Mouse (Mus musculus): Measurements from ENCODE around the gene Mcrip1.

Gene Mcrip1

DNA sequence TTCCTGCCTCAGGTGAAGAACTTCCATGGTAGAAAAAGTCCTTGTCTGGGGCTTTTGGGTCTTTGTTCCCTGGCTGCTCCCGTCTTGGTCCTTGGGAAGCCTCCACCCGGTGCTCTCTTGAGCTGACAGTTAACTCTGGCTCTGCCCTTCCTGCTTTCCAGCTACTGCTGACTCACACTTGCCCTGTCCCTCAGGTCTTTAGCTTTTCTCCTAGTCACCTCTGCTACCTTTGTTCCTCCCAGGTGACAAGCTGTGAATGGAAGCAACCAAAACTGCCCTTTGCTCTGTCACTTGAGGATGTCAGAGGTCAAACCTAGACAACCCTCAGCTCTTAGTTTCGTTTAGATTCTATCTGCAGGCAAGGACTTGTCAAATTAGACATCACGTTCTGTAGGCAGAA, 39.6 kb downstream of the Mcrip1 start:
- no peak for DNase-seq

DNA sequence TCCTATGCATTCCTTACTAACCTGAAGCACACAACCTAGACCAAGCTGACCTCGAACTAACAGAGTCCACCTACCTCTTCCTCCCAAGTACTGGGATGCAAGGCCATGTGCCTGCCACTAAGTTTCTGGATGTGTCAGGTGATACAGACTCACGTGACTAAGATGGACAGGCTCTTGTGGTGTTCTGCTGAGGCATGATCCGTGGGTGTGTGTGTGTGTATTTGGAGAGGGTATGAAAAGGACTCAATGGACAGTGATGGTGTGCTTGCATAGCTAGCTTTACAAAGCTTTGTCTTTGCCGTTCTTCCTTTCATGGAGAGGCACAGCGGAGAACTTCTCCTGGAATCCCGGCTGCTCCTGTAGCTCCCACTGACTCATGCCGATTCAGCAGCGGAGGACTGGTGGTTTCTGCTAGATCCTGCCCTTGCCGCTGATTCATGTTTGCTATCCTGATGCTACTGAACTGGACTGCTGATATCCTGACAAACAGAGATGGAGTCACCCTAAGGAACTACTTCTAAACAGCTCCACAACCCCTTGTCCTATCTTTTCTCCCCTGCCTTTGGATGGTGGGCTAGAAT, 41.1 kb downstream of the Mcrip1 start:
- no peak for DNase-seq

DNA sequence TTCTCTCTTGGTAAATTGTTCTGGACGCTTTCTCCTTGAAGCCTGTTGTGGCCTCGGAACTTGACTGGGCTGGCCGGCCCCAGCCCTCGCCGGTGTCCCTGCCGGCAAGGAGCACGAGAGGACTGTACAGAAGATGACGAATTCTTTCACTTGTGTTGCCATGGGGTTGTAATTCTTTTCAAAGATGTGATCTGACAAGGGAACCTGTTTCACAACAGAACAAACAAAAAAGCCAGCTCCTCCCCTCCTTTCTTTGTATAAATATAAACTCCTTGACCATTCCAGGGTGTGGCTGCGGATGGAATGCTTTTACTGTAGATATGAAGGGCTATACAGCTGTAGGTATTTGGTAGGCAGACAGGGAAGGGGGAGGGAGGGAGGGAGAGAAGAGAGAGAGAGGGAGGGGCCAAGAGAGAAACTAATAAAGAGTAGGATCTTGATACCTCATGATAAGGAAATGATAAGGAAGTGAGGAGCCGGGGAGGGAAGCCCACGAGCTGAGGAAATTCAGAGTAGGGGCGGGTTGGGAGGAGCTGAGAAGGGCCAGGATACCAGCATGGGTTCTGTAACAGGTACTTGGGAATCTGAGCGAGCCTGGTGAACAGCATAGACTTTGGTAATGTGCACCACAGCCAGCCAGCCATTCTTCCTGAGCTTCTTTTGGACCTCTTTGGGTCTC, 41.8 kb downstream of the Mcrip1 start:
- DNase-seq: no peak

DNA sequence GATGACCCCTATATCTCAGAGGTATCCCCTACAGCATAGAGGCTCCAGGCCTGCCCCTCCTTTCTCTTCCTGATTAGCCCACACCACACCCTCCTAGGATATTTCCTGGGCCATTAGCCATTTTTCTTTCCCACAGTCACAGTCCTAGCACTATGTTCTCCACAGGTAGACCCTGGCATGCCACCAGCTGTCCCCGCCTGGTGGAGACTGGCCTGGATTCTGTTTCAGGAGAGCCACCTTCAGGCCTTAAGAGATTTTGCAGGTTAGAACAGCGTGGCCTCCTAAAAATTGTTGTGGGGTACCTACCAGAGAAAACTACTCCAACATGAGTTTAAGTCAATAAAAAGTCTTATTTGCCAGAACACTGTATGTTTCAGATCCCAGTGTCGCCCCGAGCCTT, 42.6 kb downstream of the Mcrip1 start:
- DNase-seq: peak; percentile 53

DNA sequence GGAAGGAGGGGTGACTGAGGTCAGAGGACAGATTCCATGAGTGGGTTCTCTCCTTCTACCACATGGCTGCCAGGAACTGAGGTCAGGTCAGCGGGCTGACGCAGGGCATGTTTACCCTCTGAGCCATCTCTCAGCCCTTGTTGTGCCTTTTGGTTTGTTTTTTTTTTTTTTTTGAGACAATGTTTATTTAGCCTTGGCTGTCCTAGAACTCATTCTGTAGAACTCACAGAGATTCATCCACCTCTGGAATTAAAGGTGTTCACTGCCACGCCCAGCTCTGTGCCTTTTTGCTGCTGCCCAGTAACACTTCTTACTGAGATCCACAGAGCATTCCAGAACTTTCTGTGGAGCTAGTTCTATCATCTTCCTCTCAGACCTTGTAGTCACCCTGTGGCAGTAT, 43.9 kb downstream of the Mcrip1 start:
- DNase-seq: no peak

DNA sequence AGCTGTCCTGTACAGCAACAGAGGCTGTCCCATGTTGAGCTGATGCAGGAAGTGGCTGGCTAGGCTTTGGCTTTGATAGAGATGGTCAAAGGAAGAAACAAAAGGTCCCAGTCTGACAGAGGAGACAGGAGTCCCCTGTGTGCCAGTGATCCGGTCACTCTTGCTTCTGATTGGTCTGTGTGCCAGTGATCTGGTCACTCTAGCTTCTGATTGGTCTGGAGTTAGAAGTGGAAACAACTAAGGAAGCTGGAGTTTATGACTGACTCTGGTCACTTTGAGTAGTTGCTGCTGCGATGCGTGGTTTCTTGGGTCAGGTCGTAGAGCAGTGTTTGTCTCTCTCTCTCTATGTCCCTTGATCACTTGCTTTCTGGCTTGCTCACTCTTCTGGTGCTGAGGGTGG, 47.8 kb downstream of the Mcrip1 start:
- DNase-seq: no peak

DNA sequence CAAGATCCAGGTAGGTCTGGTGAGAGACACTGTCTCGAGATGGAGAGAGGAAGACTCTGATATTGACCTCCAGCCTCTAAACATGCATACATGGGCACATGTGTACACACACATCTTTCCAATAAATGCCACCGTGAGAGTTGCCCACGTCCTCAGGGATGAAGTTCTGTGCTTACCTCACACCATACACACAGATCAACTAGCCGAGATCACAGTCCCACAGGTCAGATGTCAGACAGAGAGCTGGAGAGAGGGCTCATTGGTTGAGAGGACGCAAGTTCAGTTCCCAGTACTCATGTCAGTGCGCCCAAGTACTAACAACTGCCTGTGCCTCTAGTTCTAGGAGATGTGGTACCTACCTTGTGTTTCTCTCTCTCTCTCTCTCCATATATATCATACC, 48.5 kb downstream of the Mcrip1 start:
- no peak for DNase-seq

DNA sequence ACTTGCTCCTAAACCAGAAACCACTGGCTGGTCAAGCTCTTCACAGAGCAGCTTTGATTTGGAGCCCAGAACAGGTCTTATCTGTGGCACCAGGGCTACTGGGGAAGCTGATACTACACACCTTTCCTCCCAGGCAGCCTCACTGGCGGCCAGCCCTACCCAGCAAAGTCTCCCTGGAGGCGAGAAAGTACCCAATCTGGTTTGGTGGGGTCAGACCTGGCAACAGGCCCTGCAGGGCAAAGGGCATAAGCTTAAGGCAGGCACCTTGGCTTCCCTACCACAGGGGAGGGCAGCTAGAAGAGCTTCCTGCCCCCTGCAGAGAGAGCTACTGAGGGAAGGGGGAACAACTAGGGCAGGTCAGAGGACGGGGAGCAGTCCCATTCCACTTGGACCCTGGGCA, 49.2 kb downstream of the Mcrip1 start:
- DNase-seq: peak; percentile 68

DNA sequence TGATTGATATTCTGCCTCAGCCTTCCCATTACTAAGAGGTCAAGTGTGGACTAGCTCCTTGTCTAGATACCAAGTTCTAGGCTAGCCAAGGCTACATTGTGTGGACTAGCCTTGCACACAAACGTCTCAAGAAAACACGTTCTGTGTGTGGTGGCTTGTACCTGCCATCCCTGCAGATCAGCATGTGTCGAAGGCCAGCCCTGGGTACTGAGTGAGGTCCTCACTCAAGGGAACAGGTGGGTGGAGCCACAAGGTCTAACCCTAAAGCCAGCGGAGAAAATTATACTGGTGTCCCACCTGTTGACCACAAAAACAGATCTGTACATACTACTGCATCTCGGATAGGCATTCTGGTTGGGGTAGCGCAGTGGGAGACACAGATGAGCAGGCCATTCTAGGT, 49.6 kb downstream of the Mcrip1 start:
- no peak for DNase-seq

DNA sequence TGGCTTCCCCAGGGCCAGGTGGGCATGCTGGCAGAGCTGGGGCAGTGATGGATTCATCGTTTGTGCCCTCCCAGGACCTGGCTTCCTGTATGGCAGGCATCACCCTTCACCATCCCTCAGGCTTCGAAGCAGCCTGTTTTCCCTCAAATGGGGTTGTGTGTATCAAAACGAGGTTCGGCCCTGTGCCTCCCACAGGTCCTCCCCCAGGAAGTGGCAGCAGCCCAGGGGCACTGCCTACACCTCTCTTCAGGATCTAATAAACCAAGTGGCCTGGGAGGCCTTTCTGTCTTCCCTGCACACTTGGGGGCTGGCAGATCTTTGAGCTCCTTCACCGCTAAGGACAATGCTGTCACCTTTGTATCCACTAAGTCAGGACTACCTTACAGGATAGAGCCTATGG, 50.6 kb downstream of the Mcrip1 start:
- no peak for DNase-seq

DNA sequence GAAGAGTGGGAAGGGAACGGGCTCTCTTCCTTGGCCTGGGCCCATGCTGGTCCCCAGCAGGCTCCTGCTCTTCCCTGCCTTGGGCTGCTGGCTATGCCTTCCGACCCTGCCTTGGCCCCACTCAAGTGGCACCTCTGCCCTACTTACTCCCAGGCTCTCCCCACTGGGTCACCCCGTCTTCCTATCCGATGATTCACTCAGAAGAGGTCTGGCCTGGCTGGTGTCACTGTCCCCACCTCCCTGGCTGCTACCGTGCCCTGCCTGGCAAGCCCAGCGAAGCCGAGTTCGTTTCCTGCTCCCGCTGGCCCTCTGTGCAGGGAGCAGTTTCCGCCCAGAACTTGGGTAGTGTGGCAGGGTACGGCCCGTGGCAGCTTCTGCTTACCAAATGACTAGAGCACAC, 51.3 kb downstream of the Mcrip1 start:
- no peak for DNase-seq

DNA sequence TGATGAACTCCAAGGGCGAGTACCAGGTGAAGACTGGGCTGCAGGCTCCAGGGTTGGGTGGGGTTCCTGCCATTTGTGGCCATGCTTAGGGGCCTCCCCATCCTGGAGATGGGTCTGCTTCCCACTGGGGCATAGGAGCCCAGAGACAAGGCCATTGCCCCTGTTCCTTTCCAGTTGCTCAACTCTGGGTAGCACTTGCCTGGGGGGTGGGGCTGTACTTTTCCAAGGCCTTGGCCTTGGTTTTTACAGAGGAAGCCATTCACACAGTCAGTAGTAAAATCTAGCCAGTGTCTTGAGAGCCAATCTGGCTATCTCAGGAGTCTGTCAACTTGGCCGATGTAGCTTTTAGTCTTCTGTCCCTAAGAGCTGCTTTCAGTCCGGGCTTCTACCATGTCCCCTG, 52.1 kb downstream of the Mcrip1 start:
- DNase-seq: no peak

DNA sequence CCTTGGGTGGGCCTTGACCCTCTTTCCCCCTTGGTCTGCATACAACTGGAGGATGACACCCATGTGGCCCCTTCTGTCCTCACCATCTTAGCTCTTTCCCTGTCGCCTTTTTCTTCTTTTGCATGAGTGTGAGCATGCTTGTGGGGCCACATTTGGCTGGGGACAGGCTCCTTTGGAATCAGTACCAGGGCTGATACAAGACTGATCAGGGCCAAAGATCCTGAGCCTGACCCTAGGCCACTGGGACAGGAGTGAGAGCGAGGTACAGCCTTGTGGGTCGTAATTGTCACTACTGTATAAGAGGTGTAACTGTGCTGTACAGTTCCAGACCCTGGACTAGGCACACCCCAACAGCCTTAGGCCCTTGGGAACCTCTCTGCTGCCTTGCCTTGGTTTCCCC, 55.6 kb downstream of the Mcrip1 start:
- DNase-seq: no peak

DNA sequence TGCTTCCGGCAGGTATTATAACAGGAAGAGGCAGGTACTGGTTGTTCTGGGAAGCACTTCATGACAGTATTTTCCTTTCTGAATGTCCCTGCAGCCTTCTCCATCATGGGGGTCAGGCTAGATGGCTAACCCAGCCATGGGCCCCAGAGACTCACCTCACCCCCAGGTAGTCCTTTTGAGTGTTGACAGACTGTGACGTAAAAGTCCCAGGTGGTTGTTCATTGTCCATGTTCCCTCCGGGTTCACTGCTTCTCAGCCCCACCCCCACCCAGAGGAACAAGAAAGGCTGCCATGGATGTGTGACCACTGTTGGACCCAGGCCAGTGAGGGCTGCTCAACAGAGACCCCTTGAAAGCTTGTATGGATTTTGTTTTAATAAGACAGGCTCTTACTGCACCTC, 56.2 kb downstream of the Mcrip1 start:
- DNase-seq: no peak

Measured in lung, postnatal 14 days (tissue).